8 mouse cellular contexts compared by ENCODE assay signal in the genomic region with DNA sequence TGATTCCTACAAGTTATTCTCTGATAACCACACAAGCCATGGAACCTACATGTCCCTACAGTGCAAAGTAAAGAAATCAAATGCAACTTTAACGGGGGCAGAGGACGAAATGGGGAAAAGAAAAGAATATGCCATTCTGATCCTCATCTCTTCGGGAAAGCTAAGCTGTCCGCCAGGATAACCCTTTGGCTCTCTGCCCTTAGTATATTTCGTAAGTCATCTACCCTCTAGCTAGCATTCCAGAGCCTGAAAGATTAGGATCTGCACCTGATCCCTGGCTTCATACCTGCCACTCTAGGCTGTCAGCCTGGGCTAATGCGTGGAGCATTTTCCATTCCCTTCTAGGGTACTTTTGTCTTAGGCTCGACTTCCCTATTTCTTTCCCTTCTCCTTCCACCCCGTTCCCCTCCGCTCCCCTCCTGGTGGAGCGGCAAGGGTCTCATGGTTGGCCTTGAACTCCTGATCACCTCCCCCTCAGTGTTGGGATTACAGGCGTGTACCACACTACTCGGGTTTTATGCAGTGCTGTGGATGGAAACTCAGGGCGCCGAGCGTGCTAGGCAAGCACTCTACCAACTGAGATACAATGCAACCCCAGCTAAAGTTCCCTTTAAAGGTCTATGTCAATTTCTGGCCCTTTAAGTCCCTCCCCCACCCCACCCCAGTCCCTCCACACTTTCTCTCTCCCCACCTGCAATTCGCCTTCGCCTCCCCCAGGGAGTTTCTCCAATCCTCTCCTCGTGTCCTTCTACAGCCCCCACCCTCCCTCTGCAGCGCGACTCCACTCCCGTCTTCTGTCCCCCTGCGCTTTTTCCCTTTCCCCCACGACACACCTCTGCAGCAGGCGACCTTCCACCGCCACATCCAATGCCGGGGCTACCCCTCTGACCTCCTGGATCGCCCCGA. TPM values are rescaled to one million over a fixed set of nuclear protein-coding genes. Genes with fewer than 3 reads are reported as not detected.
DNase-seq lines count a peak whose midpoint lies in the region; ATAC-seq lines count a peak whose summit lies in the region.

No protein-coding gene starts in this region.

- DNase-seq in kidney, adult 11 months = peak; percentile 39
- DNase-seq in kidney, postnatal 14 days = no peak
- DNase-seq in R1 (ENCODE audit: low read depth, low spot score) = peak; percentile 60
- DNase-seq in kidney, postnatal 36 days = peak; percentile 39 to 61
- no peak for DNase-seq in urinary bladder, postnatal 10 days (ENCODE audit: low spot score)
- DNase-seq in urinary bladder, postnatal 25 days (ENCODE audit: low spot score) = no peak

- H3K4me2 ChIP-seq in forebrain, embryonic 16.5 days (ENCODE audit: low read length) = peak overlapping the region; percentile 66
- peak overlapping the region; percentile 86 for H3K4me2 ChIP-seq in midbrain, embryonic 15.5 days

- no peak overlapping the region; the same call in 1 of the 2 replicates for H3K27ac ChIP-seq in forebrain, embryonic 16.5 days (ENCODE audit: low read length)
- peak overlapping the region; percentile 84 for H3K27ac ChIP-seq in midbrain, embryonic 15.5 days

- peaks cover 22% of the 10 kb centered on the region for H3K4me1 ChIP-seq in forebrain, embryonic 16.5 days (replicated peaks; ENCODE audit: control insufficient read depth, insufficient read depth, low read length)
- H3K4me1 ChIP-seq in midbrain, embryonic 15.5 days = peaks cover 25% of the 10 kb centered on the region

- H3K36me3 ChIP-seq in forebrain, embryonic 16.5 days (ENCODE audit: control insufficient read depth, insufficient read depth) = no peaks in the 10 kb centered on the region
- H3K36me3 ChIP-seq in midbrain, embryonic 15.5 days (replicated peaks) = no peaks in the 10 kb centered on the region

- no peaks in the 10 kb centered on the region for H3K9me3 ChIP-seq in forebrain, embryonic 16.5 days (ENCODE audit: control insufficient read depth, low read length)
- H3K9me3 ChIP-seq in midbrain, embryonic 15.5 days = no peaks in the 10 kb centered on the region

- H3K27me3 ChIP-seq in forebrain, embryonic 16.5 days (replicated peaks; ENCODE audit: control insufficient read depth, insufficient read depth, low read length) = no peaks in the 10 kb centered on the region
- H3K27me3 ChIP-seq in midbrain, embryonic 15.5 days (replicated peaks) = no peaks in the 10 kb centered on the region

- peak overlapping the region; percentile 81 for H3K4me3 ChIP-seq in forebrain, embryonic 16.5 days (replicated peaks; ENCODE audit: low read length)
- peak overlapping the region; percentile 80 for H3K4me3 ChIP-seq in midbrain, embryonic 15.5 days

- ATAC-seq in forebrain, embryonic 16.5 days = 0 out of 2 replicates have a peak, but pooled peaks have one; percentile 1
- ATAC-seq in midbrain, embryonic 15.5 days (replicated peaks) = no peak; the same call in 1 of the 2 replicates

- 8% methylated on average over 28 of the region's 28 CpGs for WGBS in forebrain, embryonic 16.5 days
- WGBS in midbrain, embryonic 15.5 days = 12% methylated on average over 28 of the region's 28 CpGs

- H3K9ac ChIP-seq in forebrain, embryonic 16.5 days (replicated peaks; ENCODE audit: low read depth, low read length) = peak overlapping the region; percentile 73
- H3K9ac ChIP-seq in midbrain, embryonic 15.5 days = peak overlapping the region; percentile 64

RNA-seq across cellular contexts. Expression of a gene that starts 0.9 kb away (rescaled TPM):
- polyA plus RNA-seq in forebrain, embryonic 16.5 days (2015; fragmentation: Nextera tagmentation; extraction: Ambion mirVana) = 19.4 and 21.2 TPM in 2 replicates
- polyA plus RNA-seq in midbrain, embryonic 15.5 days (2015; fragmentation: Nextera tagmentation; extraction: Ambion mirVana) = 17.0 and 18.3 TPM in 2 replicates

RNA-seq across cellular contexts. Expression of a gene that starts 38.1 kb away (rescaled TPM):
- 0.09 TPM in 1 of 2 replicates, not detected in the other for polyA plus RNA-seq in forebrain, embryonic 16.5 days (2015; fragmentation: Nextera tagmentation; extraction: Ambion mirVana)
- polyA plus RNA-seq in midbrain, embryonic 15.5 days (2015; fragmentation: Nextera tagmentation; extraction: Ambion mirVana) = 0.09 and 0.17 TPM in 2 replicates

RNA-seq across cellular contexts. Expression of a gene that starts 42.5 kb away (rescaled TPM):
- polyA plus RNA-seq in forebrain, embryonic 16.5 days (2015; fragmentation: Nextera tagmentation; extraction: Ambion mirVana) = 5.2 and 10.4 TPM in 2 replicates
- 4.8 and 6.8 TPM in 2 replicates for polyA plus RNA-seq in midbrain, embryonic 15.5 days (2015; fragmentation: Nextera tagmentation; extraction: Ambion mirVana)

RNA-seq across cellular contexts. Expression of a gene that starts 54.7 kb away (rescaled TPM):
- 5.1 and 8.7 TPM in 2 replicates for polyA plus RNA-seq in forebrain, embryonic 16.5 days (2015; fragmentation: Nextera tagmentation; extraction: Ambion mirVana)
- polyA plus RNA-seq in midbrain, embryonic 15.5 days (2015; fragmentation: Nextera tagmentation; extraction: Ambion mirVana) = 11.3 and 11.8 TPM in 2 replicates

RNA-seq across cellular contexts. Expression of a gene that starts 54.7 kb away (rescaled TPM):
- polyA plus RNA-seq in forebrain, embryonic 16.5 days (2015; fragmentation: Nextera tagmentation; extraction: Ambion mirVana) = 19.1 and 19.3 TPM in 2 replicates
- polyA plus RNA-seq in midbrain, embryonic 15.5 days (2015; fragmentation: Nextera tagmentation; extraction: Ambion mirVana) = 18.8 and 19.1 TPM in 2 replicates

Comparison
In these comparisons a context has a peak if more than half of its experiments do, and no peak if none do; other contexts are left out.
1. DNase-seq: peak in kidney, adult 11 months (single experiment), R1 (single experiment) and kidney, postnatal 36 days (2 of 2); none in kidney, postnatal 14 days (single experiment), urinary bladder, postnatal 10 days (single experiment) and urinary bladder, postnatal 25 days (single experiment).